Mouse (Mus musculus) erythroblast, adult 5-6 weeks (primary cell): Measurements from ENCODE around the gene Hoxb9. TPM values are rescaled to one million over a fixed set of nuclear protein-coding genes. Genes with fewer than 3 reads are reported as not detected.

Experiments
- ATAC-seq: replicated peaks from 2 replicates; pipeline ENCODE4 v1.8.0; 2016; ENCODE audit warnings: moderate number of reproducible peaks, mild to moderate bottlenecking, moderate TSS enrichment, inconsistent platforms; ENCODE audit not compliant: poor library complexity, low FRiP score, severe bottlenecking
- total RNA-seq, 2 experiments: library from RNA; stranded (forward) in 1 of 2; stranded (reverse) in 1 of 2; fragments of 150-400 nt in 1 of 2; fragments of 200-764, 138-1000 nt in 1 of 2; gene quantifications; 2 replicates each; pipeline versions ENCODE4 v1.2.3 to v1.2.4; 2015 to 2017; ENCODE audit warnings: low replicate concordance in 2 of 2

The Hoxb9 gene
- total RNA-seq, 2 experiments from 2014 or later = not detected

GRCm38 (mm10) chr11:96282795-96283430 lies 11.7 kb downstream of the Hoxb9 start:
- ATAC-seq = no peak

- ATAC-seq = no peak
Measured at GRCm38 (mm10) chr11:96284041-96284749, 12.9 kb downstream of the Hoxb9 start.

- no peak for ATAC-seq
Measured at GRCm38 (mm10) chr11:96284774-96285734, 13.8 kb downstream of the Hoxb9 start.

GRCm38 (mm10) chr11:96285771-96286738 lies 14.8 kb downstream of the Hoxb9 start, which contains the start of gene Hoxb7:
Hoxb7 (plus strand) TSS chr11:96286623.
- ATAC-seq = no peak

- no peak for ATAC-seq
Measured at GRCm38 (mm10) chr11:96286739-96287385, 15.6 kb downstream of the Hoxb9 start.

GRCm38 (mm10) chr11:96287411-96287810 lies 16.2 kb downstream of the Hoxb9 start:
- ATAC-seq = no peak

GRCm38 (mm10) chr11:96288455-96289221 lies 17.4 kb downstream of the Hoxb9 start:
- no peak for ATAC-seq

GRCm38 (mm10) chr11:96289293-96289692 lies 18.0 kb downstream of the Hoxb9 start:
- no peak for ATAC-seq

GRCm38 (mm10) chr11:96289837-96290236 lies 18.6 kb downstream of the Hoxb9 start:
- ATAC-seq = no peak

- no peak for ATAC-seq
Measured at GRCm38 (mm10) chr11:96290705-96291355, 19.6 kb downstream of the Hoxb9 start.

- ATAC-seq = no peak
Measured at GRCm38 (mm10) chr11:96291681-96292564, 20.7 kb downstream of the Hoxb9 start, which contains the start of gene Hoxb6. Hoxb6 (plus strand) TSS chr11:96292476.

GRCm38 (mm10) chr11:96292565-96293301 lies 21.5 kb downstream of the Hoxb9 start:
- ATAC-seq = no peak

- ATAC-seq = no peak
Measured at GRCm38 (mm10) chr11:96293302-96293921, 22.2 kb downstream of the Hoxb9 start.

- ATAC-seq = no peak
Measured at GRCm38 (mm10) chr11:96294245-96295091, 23.2 kb downstream of the Hoxb9 start.
